24 mouse cellular contexts compared by ENCODE assay signal in the genomic region with DNA sequence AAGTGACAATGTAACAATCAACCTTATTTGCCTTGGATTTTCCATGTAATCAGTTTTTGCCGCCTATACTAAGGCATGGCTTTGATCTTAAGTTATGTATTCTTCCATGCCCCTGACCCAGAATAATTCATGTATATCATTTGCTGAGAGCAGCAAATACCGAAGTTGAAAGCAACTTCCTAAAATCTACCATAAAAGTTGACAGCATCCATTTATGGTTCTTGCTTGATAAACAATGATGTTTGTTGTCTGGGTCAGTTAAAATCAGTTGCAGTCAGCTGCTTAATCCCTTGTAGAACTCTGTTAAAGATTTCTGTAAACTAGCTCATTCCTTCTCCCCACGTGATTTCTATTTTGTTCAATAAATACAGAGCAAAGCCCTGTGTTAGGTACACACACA.
DNase-seq lines count a peak whose midpoint lies in the region; ATAC-seq and TF ChIP-seq lines count a peak whose summit lies in the region.
"Had no signal": no experiment of that assay in that cellular context is flagged by ENCODE, and none has a peak within 500 bp of the region (broad histone marks: within the 10 kb centered on the region; RNA-seq: fewer than 3 reads in every experiment).

No protein-coding gene starts in this region.

- no peak overlapping the region for H3K4me3 ChIP-seq in kidney, adult 2 months (ENCODE audit: insufficient read depth, low read depth, low read length)
- no peak overlapping the region for H3K4me3 ChIP-seq in kidney, embryonic 16.5 days (ENCODE audit: low read length)
- H3K4me3 ChIP-seq in midbrain, embryonic 11.5 days (ENCODE audit: low read depth, low read length): no peak overlapping the region
- no peak overlapping the region for H3K4me3 ChIP-seq in midbrain, postnatal 0 days (ENCODE audit: low read depth, low read length)
- H3K4me3 ChIP-seq: embryonic facial prominence, embryonic 10.5 days; embryonic facial prominence, embryonic 12.5 days; forebrain, embryonic 13.5 days; forebrain, embryonic 15.5 days had no signal

- peak overlapping the region; percentile 89 for H3K27ac ChIP-seq in kidney, adult 2 months (ENCODE audit: insufficient read depth, low read depth, low read length)
- H3K27ac ChIP-seq in kidney, embryonic 16.5 days (ENCODE audit: low read length): no peak overlapping the region
- no peak overlapping the region for H3K27ac ChIP-seq in midbrain, embryonic 11.5 days (ENCODE audit: low read depth, low read length)
- H3K27ac ChIP-seq in midbrain, postnatal 0 days (ENCODE audit: low read depth, low read length): no peak overlapping the region
- H3K27ac ChIP-seq: embryonic facial prominence, embryonic 10.5 days; embryonic facial prominence, embryonic 12.5 days; forebrain, embryonic 13.5 days; forebrain, embryonic 15.5 days had no signal

- TF ChIP-seq POLR2A in kidney, adult 2 months (IDR thresholded peaks at IDR 0.05; ENCODE audit: low read depth, low read length): no peak

- no peaks in the 10 kb centered on the region for H3K27me3 ChIP-seq in kidney, adult 2 months (replicated peaks; ENCODE audit: control insufficient read depth, insufficient read depth, low read length)
- H3K27me3 ChIP-seq in kidney, embryonic 16.5 days (ENCODE audit: insufficient read depth, low read length): no peaks in the 10 kb centered on the region
- 0 out of 2 replicates have a peak, but pooled peaks cover 2% of the 10 kb centered on the region for H3K27me3 ChIP-seq in midbrain, embryonic 11.5 days (ENCODE audit: control insufficient read depth, insufficient read depth, low read length)
- no peaks in the 10 kb centered on the region for H3K27me3 ChIP-seq in midbrain, postnatal 0 days (ENCODE audit: insufficient read depth, low read length)
- H3K27me3 ChIP-seq: CH12.LX; embryonic facial prominence, embryonic 12.5 days; forebrain, embryonic 15.5 days; Patski had no signal

- no peaks in the 10 kb centered on the region for H3K36me3 ChIP-seq in kidney, adult 2 months (ENCODE audit: control insufficient read depth, insufficient read depth, low read length)
- no peaks in the 10 kb centered on the region for H3K36me3 ChIP-seq in kidney, embryonic 16.5 days (ENCODE audit: insufficient read depth, low read length)
- no peaks in the 10 kb centered on the region for H3K36me3 ChIP-seq in midbrain, embryonic 11.5 days (ENCODE audit: control insufficient read depth, insufficient read depth, low read length)
- no peaks in the 10 kb centered on the region for H3K36me3 ChIP-seq in midbrain, postnatal 0 days (ENCODE audit: insufficient read depth, low read length)
- H3K36me3 ChIP-seq: embryonic facial prominence, embryonic 10.5 days; embryonic facial prominence, embryonic 12.5 days; forebrain, embryonic 15.5 days; G1E had no signal

- peak; percentile 16; the same call in 1 of the 2 replicates for ATAC-seq in kidney, embryonic 16.5 days (ENCODE audit: low FRiP score, low TSS enrichment)
- ATAC-seq in midbrain, embryonic 11.5 days (ENCODE audit: low FRiP score): no peak
- no peak for ATAC-seq in midbrain, postnatal 0 days (ENCODE audit: low FRiP score)
- ATAC-seq: activated CD4-positive, CD25-positive, alpha-beta regulatory T cell, adult 4 months; CD4-positive, CD25-positive, alpha-beta regulatory T cell, adult 4 months; forebrain, embryonic 13.5 days; forebrain, embryonic 15.5 days; Patski had no signal

- H3K9me3 ChIP-seq in kidney, embryonic 16.5 days (ENCODE audit: low read length): 0 out of 2 replicates have a peak, but pooled peaks cover 3% of the 10 kb centered on the region
- no peaks in the 10 kb centered on the region for H3K9me3 ChIP-seq in midbrain, embryonic 11.5 days (ENCODE audit: control insufficient read depth, low read length)
- no peaks in the 10 kb centered on the region for H3K9me3 ChIP-seq in midbrain, postnatal 0 days (ENCODE audit: low read length)
- H3K9me3 ChIP-seq: embryonic facial prominence, embryonic 12.5 days; forebrain, embryonic 15.5 days had no signal

- H3K9ac ChIP-seq in kidney, embryonic 16.5 days (replicated peaks; ENCODE audit: low read length): no peak overlapping the region
- H3K9ac ChIP-seq in midbrain, embryonic 11.5 days (ENCODE audit: low read length): no peak overlapping the region
- no peak overlapping the region for H3K9ac ChIP-seq in midbrain, postnatal 0 days (replicated peaks; ENCODE audit: low read length, poor library complexity, severe bottlenecking)
- H3K9ac ChIP-seq: embryonic facial prominence, embryonic 12.5 days; forebrain, embryonic 13.5 days; forebrain, embryonic 15.5 days had no signal

- WGBS in kidney, adult 2 months: 23% methylated on average over 3 of the region's 3 CpGs
- 38% methylated on average over 3 of the region's 3 CpGs for WGBS in kidney, embryonic 16.5 days
- WGBS in midbrain, embryonic 11.5 days: 50% methylated on average over 3 of the region's 3 CpGs
- WGBS in midbrain, postnatal 0 days: 41% methylated on average over 3 of the region's 3 CpGs

- DNase-seq in kidney, adult 2 months: no peak
- DNase-seq in kidney, postnatal 25 days: no peak
- no peak for DNase-seq in kidney, postnatal 10 days
- peak; percentile 51 for DNase-seq in midbrain, embryonic 11.5 days (ENCODE audit: low spot score, missing footprints)
- no peak for DNase-seq in midbrain, postnatal 0 days (ENCODE audit: low spot score)
- DNase-seq: adrenal gland, adult 8-10 months; adrenal gland, postnatal 14 days; adrenal gland, postnatal 36 days; B cell, adult 2 months; cerebellum, adult 11-12 months; cerebellum, adult 2 months; cerebellum, adult 9-10 months; cerebellum, postnatal 10 days; cerebellum, postnatal 25 days had no signal

- TF ChIP-seq CTCF in kidney, adult 2 months (conservative IDR thresholded peaks at IDR 0.05; ENCODE audit: insufficient read depth, insufficient read length, low read depth, low read length): no peak
- no peak for TF ChIP-seq CTCF in midbrain, postnatal 0 days (IDR thresholded peaks at IDR 0.05)

- peaks cover 20% of the 10 kb centered on the region for H3K4me1 ChIP-seq in kidney, adult 2 months (ENCODE audit: control insufficient read depth, insufficient read depth, low read length)
- H3K4me1 ChIP-seq in kidney, embryonic 16.5 days (ENCODE audit: insufficient read depth, low read length): peaks cover 16% of the 10 kb centered on the region; the same call in 1 of the 2 replicates
- H3K4me1 ChIP-seq in midbrain, embryonic 11.5 days (ENCODE audit: control insufficient read depth, insufficient read depth, low read length): peaks cover 5% of the 10 kb centered on the region; the same call in 1 of the 2 replicates
- H3K4me1 ChIP-seq in midbrain, postnatal 0 days (ENCODE audit: insufficient read depth, low read length): 0 out of 2 replicates have a peak, but pooled peaks cover 11% of the 10 kb centered on the region
- H3K4me1 ChIP-seq: embryonic facial prominence, embryonic 10.5 days had no signal

- no peak overlapping the region for H3K4me2 ChIP-seq in kidney, embryonic 16.5 days (replicated peaks; ENCODE audit: low read depth, low read length)
- no peak overlapping the region for H3K4me2 ChIP-seq in midbrain, embryonic 11.5 days
- H3K4me2 ChIP-seq in midbrain, postnatal 0 days (ENCODE audit: low read depth, low read length, poor library complexity, severe bottlenecking): no peak overlapping the region
- H3K4me2 ChIP-seq: embryonic facial prominence, embryonic 12.5 days; forebrain, embryonic 13.5 days; forebrain, embryonic 15.5 days had no signal
